Mouse (Mus musculus) CD4-positive, CD25-positive, alpha-beta regulatory T cell, adult 4 months (primary cell): ENCODE measurements around the gene Rab37. TPM values are rescaled to one million over a fixed set of nuclear protein-coding genes. Genes with fewer than 3 reads are reported as not detected.
A peak's percentile ranks its signal among the peaks of the same experiment; 100 is the strongest.

ENCODE experiments used
- ATAC-seq: one replicate; pipeline ENCODE4 v1.8.0; 2017
- polyA plus RNA-seq, 2 experiments: library from polyadenylated mRNA; unstranded; fragments of 100-300 nt; shearing (Covaris generic); gene quantifications; one replicate each; pipeline ENCODE4 v1.2.1; 2017

Gene Rab37
- polyA plus RNA-seq, 2 experiments from 2014 or later, result 156 to 274 TPM

- no peak for ATAC-seq
Observed at GRCm38 (mm10) chr11:115169430-115169829, 78.2 kb downstream of the Rab37 start.

- ATAC-seq, result no peak
Observed at GRCm38 (mm10) chr11:115171125-115171524, 79.9 kb downstream of the Rab37 start.

GRCm38 (mm10) chr11:115172825-115173287, 81.6 kb downstream of the Rab37 start:
- peak; percentile 45 for ATAC-seq

GRCm38 (mm10) chr11:115173549-115174339, 82.5 kb downstream of the Rab37 start:
- ATAC-seq, result peak; percentile 84

GRCm38 (mm10) chr11:115176399-115177190, 85.4 kb downstream of the Rab37 start:
- no peak for ATAC-seq

GRCm38 (mm10) chr11:115177559-115178195, 86.4 kb downstream of the Rab37 start:
- no peak for ATAC-seq

- ATAC-seq, result no peak
Observed at GRCm38 (mm10) chr11:115178766-115179165, 87.5 kb downstream of the Rab37 start.

GRCm38 (mm10) chr11:115179191-115179590, 88.0 kb downstream of the Rab37 start:
- ATAC-seq, result no peak

- no peak for ATAC-seq
Observed at GRCm38 (mm10) chr11:115179881-115180280, 88.7 kb downstream of the Rab37 start.

GRCm38 (mm10) chr11:115181913-115182638, 90.8 kb downstream of the Rab37 start:
- peak; percentile 55 for ATAC-seq

GRCm38 (mm10) chr11:115184973-115185372, 93.7 kb downstream of the Rab37 start:
- ATAC-seq, result peak; percentile 13

GRCm38 (mm10) chr11:115187224-115187639, 96.0 kb downstream of the Rab37 start, which contains the start of gene Tmem104:
Tmem104 (plus strand) TSS chr11:115187487.
- peak; percentile 84 for ATAC-seq

- peak; percentile 60 for ATAC-seq
Observed at GRCm38 (mm10) chr11:115187693-115188092, 96.5 kb downstream of the Rab37 start, which contains the start of gene Nat9. Nat9 (minus strand) TSS chr11:115187859.

- ATAC-seq, result no peak
Observed at GRCm38 (mm10) chr11:115188539-115189231, 97.5 kb downstream of the Rab37 start.

GRCm38 (mm10) chr11:115189304-115189703, 98.1 kb downstream of the Rab37 start:
- no peak for ATAC-seq

- ATAC-seq, result no peak
Observed at GRCm38 (mm10) chr11:115192180-115192579, 100.9 kb downstream of the Rab37 start.

- ATAC-seq, result no peak
Observed at GRCm38 (mm10) chr11:115194693-115195092, 103.5 kb downstream of the Rab37 start.

GRCm38 (mm10) chr11:115195933-115196332, 104.7 kb downstream of the Rab37 start:
- no peak for ATAC-seq

- ATAC-seq, result no peak
Observed at GRCm38 (mm10) chr11:115197558-115197957, 106.3 kb downstream of the Rab37 start.

GRCm38 (mm10) chr11:115198932-115199384, 107.7 kb downstream of the Rab37 start:
- peak; percentile 85 for ATAC-seq

- ATAC-seq, result no peak
Observed at GRCm38 (mm10) chr11:115200520-115200919, 109.3 kb downstream of the Rab37 start.
